Mouse (Mus musculus) left cerebral cortex, postnatal 36 days (tissue): ENCODE data around the gene Dars2. TPM values are rescaled to one million over a fixed set of nuclear protein-coding genes. Genes with fewer than 3 reads are reported as not detected.

ENCODE experiments used
- DNase-seq, 2 experiments: peaks; one replicate each; pipeline ENCODE4 v3.0.0; 2021 to 2022; ENCODE audit warnings: low spot score in 2 of 2, mixed read lengths in 1 of 2
- intact Hi-C: fragments of 180-260 bp; cut with DNase I; formaldehyde crosslinking; loops from one replicate; pipeline ENCODE4 v1.15.1; 2025
- total RNA-seq, 2 experiments: library from RNA; stranded (reverse); gene quantifications; 2 replicates each; pipeline ENCODE4 v1.2.3; 2021

Dars2 gene
- 10 to 100 TPM; 23.3 to 27.6 TPM for total RNA-seq

DNA sequence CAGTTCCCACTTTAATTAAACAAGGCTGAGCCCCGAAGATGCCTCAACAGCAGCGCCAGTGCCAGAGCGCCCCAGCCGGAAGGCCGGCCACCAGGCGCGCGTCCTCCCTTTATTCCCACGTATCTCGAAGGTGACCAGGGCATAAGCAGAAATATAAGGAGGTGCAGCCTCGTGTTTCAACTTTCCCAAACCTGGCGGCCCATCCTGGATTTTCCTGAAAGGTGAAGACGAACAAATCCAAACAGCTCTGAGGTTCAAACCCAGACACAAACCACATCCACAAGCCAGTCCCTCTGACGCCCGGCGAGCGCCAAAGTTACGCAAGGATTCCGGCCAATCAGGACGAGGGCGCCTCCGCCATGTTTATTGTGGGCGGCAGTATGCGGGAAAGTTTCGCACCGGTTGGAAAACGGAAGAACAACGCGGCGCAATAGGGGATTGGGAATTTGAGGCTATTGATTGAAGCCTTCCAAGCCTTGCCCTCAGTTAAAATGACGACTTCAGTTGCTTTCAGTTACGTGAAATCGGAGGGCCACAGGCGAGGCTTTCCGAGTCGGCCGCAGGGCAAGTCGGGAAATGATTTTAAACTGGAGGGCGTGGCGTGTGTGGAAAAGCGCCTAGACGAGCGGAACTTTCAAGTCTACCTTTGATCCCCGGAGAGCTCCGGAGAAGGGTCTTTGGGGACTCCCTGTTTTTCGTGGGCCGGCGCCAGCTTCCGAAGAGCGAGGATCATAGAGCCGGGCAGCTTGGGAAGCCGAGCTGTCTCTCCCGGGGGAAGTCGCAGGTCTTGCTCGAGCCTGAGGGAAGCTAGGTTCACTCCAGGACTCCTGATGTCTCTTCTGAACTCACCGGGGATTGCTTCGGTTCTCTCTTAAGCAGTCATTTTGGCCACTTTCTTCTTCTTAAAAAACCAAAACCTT lies at the start of gene Dars2, which contains the start of gene Cenpl:
TSS of gene Dars2 (minus strand) at position 307 of the 920 bp plus-strand sequence.
TSS of gene Cenpl (plus strand) at position 362 of the 920 bp plus-strand sequence.
- intact Hi-C loops = loop anchor here (1.0 to 10.0 kb wide), 3 partner anchors 36 to 124 kb away; partner anchors contain the start of genes Klhl20 and Zbtb37
- DNase-seq = peak; percentile 96 to 98

GRCm38 (mm10) chr1:161114591-161114990 lies 44.1 kb upstream of the Dars2 start:
- DNase-seq = no peak
- intact Hi-C loops = no loop called here

GRCm38 (mm10) chr1:161109216-161109615 lies 38.8 kb upstream of the Dars2 start:
- intact Hi-C loops = no loop called here
- DNase-seq = no peak

DNA sequence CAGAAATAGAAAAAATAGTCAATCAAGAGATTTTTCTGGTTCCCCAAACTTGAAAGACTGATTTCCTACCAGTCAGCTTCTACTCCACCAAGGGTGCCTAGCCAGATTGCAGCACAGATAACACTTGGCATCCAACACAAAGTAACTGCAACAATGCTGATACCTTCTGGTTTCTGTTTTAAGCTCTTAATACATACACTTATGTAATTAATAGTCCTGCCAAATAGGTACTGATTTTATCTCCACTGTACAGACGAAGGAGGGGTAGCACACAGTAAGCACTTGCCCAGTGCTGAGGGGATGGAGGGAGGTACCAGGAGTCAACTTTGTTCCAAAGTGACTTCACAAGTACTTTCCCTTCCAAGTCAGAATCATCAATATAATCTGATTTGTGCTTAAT lies 33.4 kb upstream of the Dars2 start:
- intact Hi-C loops = no loop called here

DNA sequence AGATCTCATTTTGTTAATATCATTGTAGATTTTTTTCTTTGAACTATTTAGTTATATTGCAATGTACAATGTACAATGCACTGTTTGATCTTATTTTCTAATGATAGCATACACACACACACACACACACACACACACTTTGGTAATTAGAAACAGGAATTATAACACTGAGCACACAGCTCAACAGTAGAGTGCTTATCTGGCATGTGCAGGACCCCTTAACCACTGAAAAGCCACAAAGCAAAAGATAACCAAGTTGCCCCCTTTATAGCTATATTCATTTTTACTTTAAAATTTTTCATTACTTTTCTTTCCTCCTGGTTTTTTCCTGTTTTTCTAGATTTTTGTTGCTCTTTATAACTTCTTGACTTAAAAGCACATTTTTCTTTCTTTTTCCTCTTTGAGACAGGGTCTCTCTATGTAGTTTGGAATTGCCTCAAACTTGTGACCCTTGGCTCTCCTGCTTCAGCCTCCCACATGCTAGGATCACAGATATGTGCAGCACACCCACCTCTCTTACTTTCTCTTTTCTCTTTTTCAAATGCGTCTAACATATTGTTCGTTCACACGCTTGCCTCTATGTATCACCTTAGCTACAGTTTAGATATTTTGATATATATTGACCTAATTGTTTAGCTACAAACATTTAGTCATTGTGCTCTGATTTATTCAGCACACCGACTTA lies 29.4 kb upstream of the Dars2 start:
- DNase-seq = no peak
- intact Hi-C loops = no loop called here

More for the DNA sequence above, 33.4 kb upstream of the Dars2 start:
- DNase-seq = no peak

DNA sequence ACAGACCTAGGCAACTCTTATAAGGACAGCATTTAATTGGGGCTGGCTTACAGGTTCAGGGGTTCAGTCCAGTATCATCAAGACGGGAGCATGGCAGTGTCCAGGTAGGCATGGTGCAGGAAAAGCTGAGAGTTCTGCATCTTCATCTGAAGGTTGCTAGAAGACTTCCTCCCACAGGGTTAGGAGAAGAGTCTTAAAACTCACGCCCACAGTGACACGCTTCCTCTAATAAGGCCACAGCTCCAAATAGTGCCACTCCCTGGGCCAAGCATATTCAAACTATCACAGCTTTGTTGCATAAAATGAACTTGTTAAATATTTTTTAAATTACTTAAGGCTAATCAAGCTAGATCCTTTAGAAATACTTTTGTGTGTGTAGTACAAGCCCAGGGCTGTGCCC lies 6.8 kb upstream of the Dars2 start:
- intact Hi-C loops = loop anchor here (10.0 kb wide), 1 partner anchor 118 kb away; no protein-coding TSS in a partner anchor
- DNase-seq = no peak

GRCm38 (mm10) chr1:161076238-161076637 lies 5.8 kb upstream of the Dars2 start:
- intact Hi-C loops = loop anchor here (10.0 kb wide), 1 partner anchor 119 kb away; no protein-coding TSS in a partner anchor

GRCm38 (mm10) chr1:161071272-161071620 lies 788 bp upstream of the Dars2 start:
- intact Hi-C loops = loop anchor here (2.0 to 10.0 kb wide), 2 partner anchors 36 to 124 kb away; partner anchors contain the start of gene Zbtb37
- DNase-seq = no peak

More at GRCm38 (mm10) chr1:161076238-161076637, 5.8 kb upstream of the Dars2 start:
- DNase-seq = no peak

- intact Hi-C loops = no loop called here
- no peak for DNase-seq
Observed at GRCm38 (mm10) chr1:161063351-161063750, 7.1 kb downstream of the Dars2 start.

- intact Hi-C loops = no loop called here
- no peak for DNase-seq
Observed at GRCm38 (mm10) chr1:161057164-161057563, 13.3 kb downstream of the Dars2 start.

DNA sequence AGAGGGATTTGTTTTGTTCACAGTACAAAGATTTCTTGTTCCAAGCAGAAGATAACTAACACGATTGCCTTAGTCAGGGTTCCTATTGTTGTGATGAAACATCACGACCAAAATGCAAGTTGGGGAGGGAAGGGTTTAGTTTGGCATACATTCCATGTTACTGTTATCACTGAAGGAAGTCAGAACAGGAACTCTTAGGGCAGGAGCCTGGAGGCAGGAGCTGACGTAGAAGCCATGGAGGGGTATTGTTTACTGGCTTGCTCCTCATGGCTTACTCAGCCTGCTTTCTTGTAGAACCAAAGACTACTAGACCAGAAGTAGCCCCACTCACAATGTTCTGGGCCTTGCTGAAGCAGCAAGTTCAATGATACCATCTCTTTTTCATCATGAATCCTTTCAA lies 23.5 kb downstream of the Dars2 start:
- intact Hi-C loops = no loop called here
- DNase-seq = no peak

DNA sequence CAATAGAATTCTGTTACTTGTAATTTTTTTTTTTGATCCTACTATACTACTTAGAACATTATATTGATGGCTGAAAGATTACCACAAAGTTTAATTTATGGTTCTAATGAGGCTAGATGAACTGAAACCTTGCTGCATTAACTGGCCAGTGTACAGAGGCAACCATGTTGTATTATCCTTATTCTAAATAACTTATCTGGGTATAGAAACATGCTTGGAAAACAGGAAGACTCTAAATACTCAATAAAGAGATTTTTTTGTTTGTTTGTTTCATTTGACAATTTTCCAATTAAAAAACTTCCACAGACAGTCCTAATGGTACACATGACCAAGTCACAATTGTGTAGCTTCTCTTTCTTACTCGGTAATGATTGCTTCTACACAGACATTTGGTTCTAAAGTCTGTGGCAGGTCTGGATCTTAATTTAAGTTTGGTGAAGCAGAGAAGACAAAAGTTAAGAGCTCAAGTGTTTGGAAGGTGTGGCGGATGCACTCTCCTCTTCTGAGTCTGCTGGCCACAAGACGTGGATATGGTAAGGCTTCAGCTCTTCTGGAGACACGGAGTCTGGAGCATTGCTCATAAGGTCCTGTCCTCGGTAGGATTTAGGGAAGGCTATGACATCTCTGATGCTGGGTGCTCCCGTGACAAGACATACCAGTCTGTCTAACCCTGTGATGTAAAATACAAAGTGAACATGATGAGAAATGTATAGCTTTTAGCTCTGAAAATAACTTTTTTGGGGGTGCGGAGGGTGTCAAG lies 29.0 kb downstream of the Dars2 start:
- no peak for DNase-seq
- intact Hi-C loops = no loop called here

- no peak for DNase-seq
- intact Hi-C loops = no loop called here
Observed at GRCm38 (mm10) chr1:161040855-161041254, 29.6 kb downstream of the Dars2 start.

DNA sequence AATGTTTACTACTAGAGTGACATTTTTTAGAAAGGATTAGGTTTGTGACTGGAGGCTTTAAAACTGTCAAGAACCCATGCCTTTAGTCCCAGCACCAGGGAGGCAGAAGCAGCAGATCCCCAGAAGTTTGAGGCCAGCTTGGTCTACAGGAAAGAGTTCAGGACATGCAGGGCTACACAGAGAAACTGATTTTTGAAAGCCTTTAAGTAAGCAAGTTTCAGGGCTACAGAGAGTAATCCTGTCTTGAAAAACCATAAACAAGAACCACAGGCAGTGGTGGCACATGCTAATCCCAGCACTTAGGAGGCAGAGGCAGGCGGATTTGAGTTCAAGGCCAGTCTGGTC lies 30.1 kb downstream of the Dars2 start:
- intact Hi-C loops = no loop called here
- DNase-seq = no peak

DNA sequence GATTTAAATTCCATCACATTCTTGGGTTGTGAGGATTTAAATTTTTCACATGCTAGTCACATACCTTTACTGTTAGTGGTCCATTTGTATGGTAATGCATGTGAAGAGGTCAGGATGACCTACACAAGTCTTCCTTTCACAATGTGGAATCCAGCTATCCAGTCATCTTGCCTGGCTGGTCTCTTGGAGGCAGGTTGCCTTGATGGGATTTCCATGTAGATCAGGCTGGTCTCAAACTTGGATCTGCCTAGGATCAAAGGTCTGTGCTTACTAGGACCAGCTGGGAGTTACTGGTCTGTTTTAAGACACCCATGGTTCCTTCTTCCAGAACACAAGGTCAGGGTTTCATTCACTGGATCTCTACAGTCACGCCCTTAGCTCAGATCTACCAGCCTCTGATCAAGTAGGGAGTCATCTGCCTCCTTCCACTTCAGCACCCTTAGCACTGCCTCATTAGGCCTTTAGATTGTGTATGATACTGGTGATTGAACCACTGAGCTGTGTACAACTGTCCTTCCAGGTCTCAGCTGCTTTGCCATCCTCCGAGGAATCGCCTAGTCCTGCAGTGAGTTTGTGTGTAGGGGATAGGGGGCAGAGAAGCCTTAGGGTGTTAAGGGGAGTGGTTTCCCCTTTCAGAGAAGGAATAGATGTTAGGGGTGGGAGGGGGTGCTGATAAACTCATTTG lies 30.6 kb downstream of the Dars2 start:
- DNase-seq = no peak
- intact Hi-C loops = no loop called here

DNA sequence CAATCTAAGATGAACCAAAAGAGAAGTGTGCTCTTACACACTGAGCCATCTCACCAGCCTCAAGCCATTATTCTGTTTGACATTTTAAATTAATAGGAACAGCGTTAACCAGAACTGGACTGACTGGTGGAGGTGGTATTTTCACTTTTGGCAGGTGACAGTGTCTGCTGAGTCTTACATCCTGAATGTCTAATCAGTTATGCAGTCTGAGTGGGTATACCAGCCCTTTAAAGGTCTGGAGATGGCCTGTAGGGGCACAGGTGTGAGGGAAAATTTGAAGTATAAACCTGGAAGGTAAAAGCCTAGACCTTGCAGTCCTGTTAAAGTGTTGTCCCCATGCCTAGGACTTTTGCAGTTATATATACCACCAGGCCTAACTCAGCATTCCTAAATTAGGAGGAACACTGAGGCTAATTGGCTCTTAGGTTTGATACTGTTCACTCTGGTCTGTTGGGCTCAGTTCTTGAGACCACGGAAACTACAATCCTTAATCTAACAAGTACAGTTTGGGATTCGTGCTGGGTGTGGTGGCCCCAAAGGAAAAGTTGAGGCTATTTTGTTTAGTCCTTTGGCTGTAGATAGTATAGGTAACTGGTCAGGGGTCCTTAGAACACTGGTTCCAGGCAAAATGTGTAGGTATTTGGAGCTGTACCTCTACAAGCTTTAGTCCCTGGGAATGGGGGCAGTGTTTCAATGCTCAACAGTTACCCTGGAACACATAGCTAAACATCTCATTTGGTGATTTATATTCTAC lies 31.3 kb downstream of the Dars2 start:
- intact Hi-C loops = no loop called here
- DNase-seq = no peak

DNA sequence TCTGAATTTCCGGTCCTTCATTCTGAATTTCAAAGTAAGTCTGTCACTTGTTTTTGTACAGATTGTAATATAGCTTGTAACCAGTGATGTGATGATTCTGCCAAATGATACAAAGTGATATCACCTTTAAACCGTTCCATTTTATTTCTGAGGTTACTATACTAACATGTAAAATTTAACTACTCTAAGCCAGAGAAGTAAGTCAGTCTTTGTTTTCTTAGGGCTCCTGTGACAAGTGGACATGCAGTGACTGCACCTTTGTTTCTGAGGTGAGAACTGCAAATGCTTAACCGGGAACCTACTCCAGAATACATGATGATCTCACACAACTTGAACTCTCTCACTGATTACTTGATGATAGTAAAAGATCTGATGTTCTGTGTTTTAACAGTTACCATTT lies 32.5 kb downstream of the Dars2 start:
- intact Hi-C loops = no loop called here
- no peak for DNase-seq

DNA sequence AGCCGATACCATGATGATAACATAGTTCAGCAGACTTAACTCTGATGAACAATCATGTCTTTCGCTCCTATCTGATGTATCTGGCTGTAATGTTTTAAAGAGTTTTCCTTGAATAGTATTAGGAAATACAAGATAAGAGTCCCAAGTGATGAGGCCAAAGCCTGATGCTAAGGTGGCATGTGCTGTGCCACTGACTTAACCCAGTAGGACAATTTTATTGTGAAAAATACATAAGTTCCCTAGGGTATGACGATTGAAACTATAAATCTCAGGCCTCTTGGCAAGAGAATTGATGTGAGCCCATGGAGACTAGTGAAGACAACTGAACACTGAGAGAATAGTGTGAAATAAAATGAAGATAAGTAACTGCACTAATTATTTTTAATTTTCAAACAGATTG lies 32.9 kb downstream of the Dars2 start:
- intact Hi-C loops = no loop called here
- no peak for DNase-seq

- intact Hi-C loops = no loop called here
Observed at GRCm38 (mm10) chr1:161037026-161037425, 33.4 kb downstream of the Dars2 start.

More at GRCm38 (mm10) chr1:161037026-161037425, 33.4 kb downstream of the Dars2 start:
- no peak for DNase-seq
